Mouse (Mus musculus): ENCODE results near the gene Ilf2. TPM values are rescaled to one million over a fixed set of nuclear protein-coding genes. Genes with fewer than 3 reads are reported as not detected.

The Ilf2 gene
- polyA plus RNA-seq, 1 experiment, result 183 TPM

- DNase-seq (ENCODE audit: low read depth), result peak; percentile 13
These were observed 11.3 kb upstream of the Ilf2 start for GRCm38 (mm10) chr3:90464552-90465080.

GRCm38 (mm10) chr3:90465081-90465685 lies 10.7 kb upstream of the Ilf2 start:
- TF ChIP-seq CTCF (IDR thresholded peaks at IDR 0.05; ENCODE audit: borderline replicate concordance, extremely low read depth, insufficient read depth, insufficient read length), result no peak
- no peak for TF ChIP-seq POLR2A (IDR thresholded peaks at IDR 0.05; ENCODE audit: borderline replicate concordance, extremely low read depth, insufficient read depth, insufficient read length, poor library complexity, severe bottlenecking)
- peak; percentile 39 for DNase-seq (ENCODE audit: low read depth)

More at GRCm38 (mm10) chr3:90464552-90465080, 11.3 kb upstream of the Ilf2 start:
- no peak for TF ChIP-seq CTCF (IDR thresholded peaks at IDR 0.05; ENCODE audit: borderline replicate concordance, extremely low read depth, insufficient read depth, insufficient read length)
- no peak for TF ChIP-seq POLR2A (IDR thresholded peaks at IDR 0.05; ENCODE audit: borderline replicate concordance, extremely low read depth, insufficient read depth, insufficient read length, poor library complexity, severe bottlenecking)

GRCm38 (mm10) chr3:90465686-90466310 lies 10.1 kb upstream of the Ilf2 start, which contains the start of gene Npr1:
Gene Npr1, minus strand, starts transcription at chr3:90465866.
- peak; percentile 16 for DNase-seq (ENCODE audit: low read depth)

GRCm38 (mm10) chr3:90466311-90466766 lies 9.6 kb upstream of the Ilf2 start:
- DNase-seq (ENCODE audit: low read depth), result peak; percentile 81
- peak; percentile 84 for TF ChIP-seq CTCF (IDR thresholded peaks at IDR 0.05; ENCODE audit: borderline replicate concordance, extremely low read depth, insufficient read depth, insufficient read length)
- no peak for TF ChIP-seq POLR2A (IDR thresholded peaks at IDR 0.05; ENCODE audit: borderline replicate concordance, extremely low read depth, insufficient read depth, insufficient read length, poor library complexity, severe bottlenecking)

More at GRCm38 (mm10) chr3:90465686-90466310, 10.1 kb upstream of the Ilf2 start, which contains the start of gene Npr1:
- TF ChIP-seq POLR2A (IDR thresholded peaks at IDR 0.05; ENCODE audit: borderline replicate concordance, extremely low read depth, insufficient read depth, insufficient read length, poor library complexity, severe bottlenecking) (no peak), CTCF (IDR thresholded peaks at IDR 0.05; ENCODE audit: borderline replicate concordance, extremely low read depth, insufficient read depth, insufficient read length) (no peak)

GRCm38 (mm10) chr3:90467618-90468300 lies 8.2 kb upstream of the Ilf2 start:
- no peak for DNase-seq (ENCODE audit: low read depth)
- TF ChIP-seq CTCF (IDR thresholded peaks at IDR 0.05; ENCODE audit: borderline replicate concordance, extremely low read depth, insufficient read depth, insufficient read length), result no peak
- TF ChIP-seq POLR2A (IDR thresholded peaks at IDR 0.05; ENCODE audit: borderline replicate concordance, extremely low read depth, insufficient read depth, insufficient read length, poor library complexity, severe bottlenecking), result no peak

- no peak for DNase-seq (ENCODE audit: low read depth)
- TF ChIP-seq POLR2A (IDR thresholded peaks at IDR 0.05; ENCODE audit: borderline replicate concordance, extremely low read depth, insufficient read depth, insufficient read length, poor library complexity, severe bottlenecking) (no peak), CTCF (IDR thresholded peaks at IDR 0.05; ENCODE audit: borderline replicate concordance, extremely low read depth, insufficient read depth, insufficient read length) (peak; percentile 42; the same call in 1 of the 2 replicates)
These were observed 3.7 kb upstream of the Ilf2 start for GRCm38 (mm10) chr3:90472213-90472612.

- DNase-seq (ENCODE audit: low read depth), result no peak
- TF ChIP-seq CTCF (IDR thresholded peaks at IDR 0.05; ENCODE audit: borderline replicate concordance, extremely low read depth, insufficient read depth, insufficient read length) (no peak), POLR2A (IDR thresholded peaks at IDR 0.05; ENCODE audit: borderline replicate concordance, extremely low read depth, insufficient read depth, insufficient read length, poor library complexity, severe bottlenecking) (no peak)
These were observed 635 bp upstream of the Ilf2 start for GRCm38 (mm10) chr3:90475151-90475830.

- DNase-seq (ENCODE audit: low read depth), result no peak
- TF ChIP-seq POLR2A (IDR thresholded peaks at IDR 0.05; ENCODE audit: borderline replicate concordance, extremely low read depth, insufficient read depth, insufficient read length, poor library complexity, severe bottlenecking) (no peak), CTCF (IDR thresholded peaks at IDR 0.05; ENCODE audit: borderline replicate concordance, extremely low read depth, insufficient read depth, insufficient read length) (no peak)
These were observed 11.1 kb downstream of the Ilf2 start for GRCm38 (mm10) chr3:90486998-90487397.

GRCm38 (mm10) chr3:90488576-90488975 lies 12.7 kb downstream of the Ilf2 start:
- DNase-seq (ENCODE audit: low read depth), result no peak
- TF ChIP-seq POLR2A (IDR thresholded peaks at IDR 0.05; ENCODE audit: borderline replicate concordance, extremely low read depth, insufficient read depth, insufficient read length, poor library complexity, severe bottlenecking) (no peak), CTCF (IDR thresholded peaks at IDR 0.05; ENCODE audit: borderline replicate concordance, extremely low read depth, insufficient read depth, insufficient read length) (no peak)

- DNase-seq (ENCODE audit: low read depth), result peak; percentile 98
These were observed 14.8 kb downstream of the Ilf2 start, which contains the start of gene Snapin for GRCm38 (mm10) chr3:90490696-90491256. Gene Snapin, minus strand, starts transcription at chr3:90491033.

More at GRCm38 (mm10) chr3:90490696-90491256, 14.8 kb downstream of the Ilf2 start, which contains the start of gene Snapin:
- TF ChIP-seq POLR2A (IDR thresholded peaks at IDR 0.05; ENCODE audit: borderline replicate concordance, extremely low read depth, insufficient read depth, insufficient read length, poor library complexity, severe bottlenecking) (peak; percentile 91), CTCF (IDR thresholded peaks at IDR 0.05; ENCODE audit: borderline replicate concordance, extremely low read depth, insufficient read depth, insufficient read length) (peak; percentile 85)
